Mouse (Mus musculus) v-Abl transformed pro-B cells (cell line): ENCODE results near the gene Selenow.

Source experiments
- in situ Hi-C, 2 experiments: fragments of 400-800 bp; cut with MboI; formaldehyde crosslinking; loops; one replicate each; pipeline ENCODE4 v1.15.1; 2025; ENCODE audit not compliant: unreplicated experiment in 2 of 2

The Selenow gene

GRCm38 (mm10) chr7:15912183-15912582 is 10.0 kb downstream of the Selenow start:
- in situ Hi-C loops, result loop anchor here (5.0 to 25.0 kb wide), 2 partner anchors 55 to 1325 kb away; no protein-coding TSS in a partner anchor

- in situ Hi-C loops, result loop anchor here (5.0 to 25.0 kb wide), 2 partner anchors 53 to 1323 kb away; no protein-coding TSS in a partner anchor
Observed at GRCm38 (mm10) chr7:15910521-15910920, 11.7 kb downstream of the Selenow start.

GRCm38 (mm10) chr7:15907971-15908590 is 14.1 kb downstream of the Selenow start:
- in situ Hi-C loops, result loop anchor here (25.0 kb wide), 1 partner anchor 1321 kb away; no protein-coding TSS in a partner anchor

- in situ Hi-C loops, result loop anchor here (25.0 kb wide), 1 partner anchor 1319 kb away; no protein-coding TSS in a partner anchor
Observed at GRCm38 (mm10) chr7:15906602-15907001, 15.6 kb downstream of the Selenow start.

GRCm38 (mm10) chr7:15905861-15906260 is 16.3 kb downstream of the Selenow start:
- in situ Hi-C loops, result loop anchor here (25.0 kb wide), 1 partner anchor 1319 kb away; no protein-coding TSS in a partner anchor

GRCm38 (mm10) chr7:15901366-15902048 is 20.7 kb downstream of the Selenow start:
- in situ Hi-C loops, result loop anchor here (25.0 kb wide), 1 partner anchor 1314 kb away; no protein-coding TSS in a partner anchor

- in situ Hi-C loops, result no loop called here
Observed at GRCm38 (mm10) chr7:15894251-15894650, 28.0 kb downstream of the Selenow start.

GRCm38 (mm10) chr7:15884127-15884526 is 38.1 kb downstream of the Selenow start:
- in situ Hi-C loops, result no loop called here

- in situ Hi-C loops, result no loop called here
Observed at GRCm38 (mm10) chr7:15882317-15882716, 39.9 kb downstream of the Selenow start, which contains the start of gene Crxos. Gene Crxos, plus strand, starts transcription at chr7:15882617.

- in situ Hi-C loops, result no loop called here
Observed at GRCm38 (mm10) chr7:15881831-15882230, 40.4 kb downstream of the Selenow start.

- in situ Hi-C loops, result no loop called here
Observed at GRCm38 (mm10) chr7:15881388-15881787, 40.8 kb downstream of the Selenow start.

GRCm38 (mm10) chr7:15879756-15880155 is 42.4 kb downstream of the Selenow start, which contains the start of gene Crx:
Gene Crx, minus strand, starts transcription at chr7:15879968.
- in situ Hi-C loops, result no loop called here
